Mouse (Mus musculus) urinary bladder, postnatal 4 days (tissue): Measurements from ENCODE around the gene 1810055G02Rik.

Source experiments
- DNase-seq, 2 experiments: peaks; one replicate each; pipeline ENCODE4 v3.0.0; 2021 to 2022; ENCODE audit warnings: low spot score in 2 of 2

Gene 1810055G02Rik

GRCm38 (mm10) chr19:3695006-3695405 is 13.1 kb upstream of the 1810055G02Rik start:
- DNase-seq: no peak

DNA sequence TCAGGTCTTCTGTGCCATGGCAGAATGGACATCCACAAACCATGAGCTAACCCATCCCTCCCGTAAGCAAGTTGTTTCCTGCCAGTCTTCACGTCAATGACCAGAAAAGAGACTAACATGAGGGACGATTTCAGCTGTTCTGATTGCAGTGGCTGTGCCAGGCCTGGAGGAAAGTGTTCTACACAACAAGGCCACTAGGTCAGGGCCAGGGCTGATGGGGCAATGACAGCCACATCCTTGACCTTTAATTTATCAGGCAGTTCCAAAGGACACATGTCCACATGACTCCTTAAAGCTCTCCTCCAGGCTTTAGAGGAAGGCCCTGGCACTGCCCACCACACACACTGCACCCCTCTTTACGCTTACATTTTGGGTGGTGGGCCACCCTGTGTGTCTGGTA is 12.6 kb upstream of the 1810055G02Rik start:
- DNase-seq: no peak

GRCm38 (mm10) chr19:3695976-3696375 is 12.1 kb upstream of the 1810055G02Rik start:
- no peak for DNase-seq

DNA sequence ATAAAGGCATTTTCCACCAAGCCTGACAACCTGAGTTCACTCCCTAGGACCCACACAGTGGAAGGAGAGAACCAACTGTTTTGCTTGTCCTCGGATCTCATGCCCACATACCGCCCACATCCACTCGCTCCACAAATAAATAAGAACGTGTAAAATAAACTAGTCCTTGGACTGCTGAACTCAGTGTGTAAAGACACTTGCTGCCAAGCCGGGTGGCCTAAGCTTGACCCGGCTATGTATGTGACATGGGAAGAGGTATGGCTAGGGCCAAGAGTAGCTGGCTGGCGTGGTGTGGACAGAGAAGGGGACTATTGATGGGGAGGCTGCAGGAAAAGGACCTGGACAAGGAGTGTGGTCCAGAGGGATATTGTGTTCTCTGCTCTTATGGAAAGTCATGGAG is 10.1 kb upstream of the 1810055G02Rik start:
- no peak for DNase-seq

DNA sequence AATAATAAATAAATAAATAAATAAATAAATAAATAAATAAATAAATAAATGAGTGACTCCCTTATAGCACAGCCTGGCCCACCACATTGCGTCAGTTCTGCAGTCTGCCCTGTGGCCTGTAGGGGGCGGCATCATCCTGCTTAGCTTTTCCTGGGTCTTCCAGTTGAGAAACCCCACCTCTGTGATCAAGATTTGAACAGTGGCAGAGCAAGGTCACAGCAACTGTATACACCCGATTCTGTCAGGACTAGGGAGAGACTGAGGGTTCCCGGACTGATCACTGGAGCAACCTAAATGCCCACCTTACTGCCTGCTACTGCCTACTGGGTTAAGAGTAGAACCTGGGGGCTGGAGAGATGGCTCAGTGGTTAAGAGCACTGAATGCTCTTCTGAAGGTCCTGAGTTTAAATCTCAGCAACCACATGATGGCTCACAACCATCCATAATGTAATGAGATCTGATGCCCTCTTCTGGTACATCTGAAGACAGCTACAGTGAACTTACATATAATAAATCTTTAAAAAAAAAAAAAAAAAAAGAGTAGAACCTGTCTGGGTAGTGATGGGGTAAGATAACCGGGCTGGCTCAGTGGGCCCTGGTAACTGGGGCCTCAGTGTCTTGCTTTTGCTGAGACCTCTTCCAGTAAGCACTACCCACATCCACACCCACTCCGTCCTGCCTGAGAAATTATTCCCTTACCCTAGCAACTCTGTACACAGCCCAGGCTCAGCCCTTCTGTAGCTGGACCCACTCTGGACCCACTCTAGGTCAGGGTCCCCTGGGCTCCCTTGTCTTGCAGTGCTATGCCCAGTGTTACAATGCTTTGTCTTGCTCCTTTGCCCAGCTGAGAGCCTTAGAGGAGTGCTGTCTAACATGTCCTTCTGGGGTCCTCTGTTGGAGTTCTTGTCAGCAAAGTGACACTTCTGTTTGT is 8.3 kb upstream of the 1810055G02Rik start:
- DNase-seq: peak; percentile 67 to 86

DNA sequence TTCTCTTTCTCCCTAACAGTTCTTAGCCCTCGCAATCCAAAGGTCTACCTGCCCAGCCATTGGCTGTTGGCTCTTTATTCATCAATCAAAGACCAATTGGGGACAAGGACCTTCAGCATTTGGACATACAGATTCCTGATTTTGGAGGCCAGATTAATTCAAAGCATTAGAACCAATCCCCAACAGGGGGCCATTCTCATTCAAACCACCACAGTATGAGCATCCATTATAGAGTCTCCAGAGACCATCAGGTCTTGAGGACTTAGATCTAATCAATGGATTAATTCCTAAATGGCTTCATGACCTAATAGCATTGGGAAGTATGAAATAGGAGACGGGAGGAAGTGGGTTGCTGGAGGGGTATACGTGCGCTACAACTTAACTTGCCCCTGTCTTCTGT is 5.6 kb upstream of the 1810055G02Rik start:
- no peak for DNase-seq

GRCm38 (mm10) chr19:3706258-3706657 is 1.8 kb upstream of the 1810055G02Rik start:
- DNase-seq: no peak

- no peak for DNase-seq
Observed at GRCm38 (mm10) chr19:3707553-3707952, 540 bp upstream of the 1810055G02Rik start.

- no peak for DNase-seq
Observed at GRCm38 (mm10) chr19:3709013-3709787, 1.1 kb downstream of the 1810055G02Rik start.

DNA sequence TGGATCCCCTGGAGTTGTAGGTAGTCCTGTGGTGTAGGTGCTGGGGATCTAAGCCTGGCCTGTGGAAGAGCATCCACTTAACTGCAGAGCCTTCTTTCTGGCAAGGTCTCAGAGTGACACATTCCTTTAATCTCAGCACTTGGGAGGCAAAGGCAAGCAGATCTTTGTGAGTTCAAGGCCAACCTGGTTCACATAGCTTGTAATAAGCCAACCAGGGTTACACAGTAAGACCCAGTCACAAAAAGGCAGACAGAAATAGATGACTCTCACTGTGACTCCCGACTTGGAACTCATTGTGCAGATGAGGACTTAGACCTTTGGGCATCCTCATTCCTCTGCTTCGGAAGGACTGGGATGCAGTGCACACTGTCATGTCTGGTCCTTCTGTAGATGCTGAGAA is 2.3 kb downstream of the 1810055G02Rik start:
- DNase-seq: no peak

- DNase-seq: no peak
Observed at GRCm38 (mm10) chr19:3714381-3714780, 6.3 kb downstream of the 1810055G02Rik start.

DNA sequence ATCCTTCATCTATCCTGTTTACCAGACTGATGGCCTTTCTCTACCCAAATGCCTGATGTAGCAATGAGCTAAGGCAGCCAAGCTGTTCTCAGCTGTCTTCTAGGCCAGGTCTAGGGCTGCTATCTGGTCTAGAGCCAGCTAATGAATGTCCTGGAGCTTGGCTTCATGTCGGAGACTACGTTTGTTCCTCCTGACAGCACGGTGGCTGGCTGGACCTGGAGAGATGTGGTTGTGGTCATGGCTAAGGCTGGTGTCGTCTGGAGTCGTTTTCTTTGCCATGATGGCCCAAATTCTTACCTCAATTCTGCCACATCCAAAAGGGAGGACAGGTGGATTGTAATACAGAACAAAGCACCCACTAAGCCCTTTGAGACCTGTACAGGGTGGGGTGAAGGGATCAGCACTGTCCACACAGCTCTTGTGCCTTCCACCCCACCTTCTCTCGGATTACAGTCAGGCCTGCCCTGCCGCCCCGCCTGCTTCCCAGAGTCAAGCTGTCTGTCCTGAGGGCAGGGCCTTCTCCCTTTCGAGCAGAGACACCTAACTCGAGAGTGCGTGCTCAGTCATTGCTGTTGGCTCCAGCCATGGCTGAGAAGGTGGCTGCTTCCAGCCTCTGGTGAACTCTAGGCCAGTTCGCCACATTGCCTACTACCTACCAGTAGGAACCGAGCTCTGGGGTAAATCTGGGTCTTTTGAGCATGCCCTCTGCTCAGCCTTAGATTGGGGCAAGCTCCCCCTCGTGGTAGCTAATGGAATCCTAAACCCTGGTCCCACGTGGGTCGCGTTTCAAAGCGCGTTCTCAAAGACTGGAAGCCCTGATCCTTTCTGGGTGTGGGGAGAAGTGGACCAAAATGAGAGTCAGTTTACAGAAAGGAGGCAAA is 10.6 kb downstream of the 1810055G02Rik start:
- DNase-seq: peak; percentile 63 to 71

- peak; percentile 60 to 65 for DNase-seq
Observed at GRCm38 (mm10) chr19:3719362-3719891, 11.3 kb downstream of the 1810055G02Rik start.

- no peak for DNase-seq
Observed at GRCm38 (mm10) chr19:3723170-3723569, 15.1 kb downstream of the 1810055G02Rik start.

DNA sequence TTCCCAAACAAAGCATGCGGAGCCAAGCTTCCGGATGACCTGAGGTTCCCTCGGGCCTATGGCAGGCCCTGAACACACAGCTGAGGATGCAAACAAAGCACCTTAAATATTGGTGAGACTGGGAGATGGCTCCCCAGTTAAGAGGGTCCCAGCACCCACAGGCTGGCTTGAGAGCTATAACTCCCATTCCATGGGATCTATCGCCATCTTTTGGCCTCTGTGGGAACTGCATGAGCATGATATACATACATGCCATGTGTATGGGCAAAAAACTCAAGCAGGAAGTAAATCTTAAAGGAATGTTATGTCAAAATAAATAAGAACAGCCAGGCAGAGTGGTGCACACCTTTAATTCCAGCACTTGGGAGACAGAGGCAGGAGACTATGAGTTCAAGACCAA is 15.8 kb downstream of the 1810055G02Rik start:
- no peak for DNase-seq

- no peak for DNase-seq
Observed at GRCm38 (mm10) chr19:3724779-3725178, 16.7 kb downstream of the 1810055G02Rik start.

DNA sequence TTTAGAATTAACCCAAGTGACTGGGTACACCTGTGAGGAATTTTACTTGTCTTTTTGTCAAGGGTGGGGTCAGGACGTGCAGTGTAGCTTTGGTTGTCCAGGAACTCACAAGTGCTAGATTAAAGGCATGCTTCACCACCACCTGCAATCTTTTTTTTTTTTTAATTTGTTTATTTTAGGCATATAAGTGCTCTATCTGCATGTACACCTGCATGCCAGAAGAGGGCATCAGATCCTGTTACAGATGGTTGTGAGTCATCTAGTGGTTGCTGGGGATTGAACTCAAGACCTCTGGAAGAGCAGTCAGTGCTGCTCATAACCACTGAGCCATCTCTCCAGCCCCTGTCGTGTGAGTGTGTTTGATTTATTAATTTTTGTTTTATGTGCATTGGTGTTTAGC is 20.8 kb downstream of the 1810055G02Rik start:
- no peak for DNase-seq

DNA sequence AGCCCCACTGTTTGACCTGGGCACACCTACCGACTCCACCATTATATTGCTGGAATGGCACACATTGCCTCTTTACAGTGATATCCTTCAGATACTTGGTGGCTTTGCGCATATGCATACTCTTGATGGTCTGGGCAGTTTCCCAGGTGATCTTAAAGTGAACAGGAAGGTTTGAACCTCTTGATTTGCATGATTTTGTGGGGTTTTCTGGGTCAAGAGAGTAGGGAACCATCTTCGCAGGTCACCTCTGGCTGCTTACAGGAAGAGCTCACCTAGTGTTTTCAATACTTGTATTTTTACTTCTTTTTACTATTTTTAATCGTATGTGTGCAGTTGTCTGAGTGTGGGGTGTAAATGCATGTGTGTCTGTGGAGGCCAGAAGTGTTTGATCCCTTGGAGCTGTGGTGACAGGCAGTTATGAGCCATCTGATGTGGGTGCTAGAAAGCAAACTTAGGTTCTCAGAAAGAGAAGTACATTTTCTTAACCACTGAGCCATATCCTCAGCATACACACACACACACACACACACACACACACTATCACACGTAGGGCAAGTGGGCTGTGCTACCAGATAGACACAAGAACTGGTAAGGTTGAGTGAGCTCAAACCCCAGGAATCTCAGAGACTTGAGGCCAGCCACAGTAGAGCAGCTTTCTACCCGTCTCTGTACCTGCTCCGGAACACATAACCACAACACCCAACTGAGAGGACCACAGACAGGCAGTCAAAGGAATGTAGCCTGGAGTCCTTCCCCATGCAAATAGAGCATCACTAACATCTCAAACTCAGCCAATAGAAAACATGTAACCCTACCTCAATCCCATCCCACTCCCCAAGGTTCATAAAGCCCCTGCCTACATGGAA is 22.9 kb downstream of the 1810055G02Rik start:
- no peak for DNase-seq

- DNase-seq: no peak
Observed at GRCm38 (mm10) chr19:3736001-3736400, 27.9 kb downstream of the 1810055G02Rik start.

GRCm38 (mm10) chr19:3739650-3740049 is 31.6 kb downstream of the 1810055G02Rik start:
- DNase-seq: no peak
